In genomic region chr6:90472079-90472478, GRCm38 (mm10) we compare ENCODE assay signal across 29 mouse cellular contexts. TPM values are rescaled to one million over a fixed set of nuclear protein-coding genes. Genes with fewer than 3 reads are reported as not detected.
DNase-seq lines count a peak whose midpoint lies in the region; ATAC-seq and TF ChIP-seq lines count a peak whose summit lies in the region.
"Had no signal": no experiment of that assay in that cellular context is flagged by ENCODE, and none has a peak within 500 bp of the region (broad histone marks: within the 10 kb centered on the region; RNA-seq: fewer than 3 reads in every experiment).

No protein-coding gene starts in this region.

- H3K9me3 ChIP-seq in heart, embryonic 10.5 days, result no peaks in the 10 kb centered on the region
- no peaks in the 10 kb centered on the region for H3K9me3 ChIP-seq in limb, embryonic 15.5 days
- H3K9me3 ChIP-seq in limb, embryonic 10.5 days (replicated peaks), result no peaks in the 10 kb centered on the region
- H3K9me3 ChIP-seq: embryonic facial prominence, embryonic 10.5 days; embryonic facial prominence, embryonic 15.5 days; forebrain, embryonic 12.5 days; G1E; kidney, embryonic 15.5 days; liver, embryonic 13.5 days; midbrain, embryonic 10.5 days; neural tube, embryonic 12.5 days had no signal

- WGBS in heart, embryonic 10.5 days, result 54% methylated on average over 4 of the region's 4 CpGs
- WGBS in limb, embryonic 15.5 days, result 62% methylated on average over 4 of the region's 4 CpGs
- WGBS in limb, embryonic 10.5 days, result 65% methylated on average over 4 of the region's 4 CpGs

- no peak for TF ChIP-seq CTCF in gastrocnemius, adult 2 months (IDR thresholded peaks at IDR 0.05)
- no peak for TF ChIP-seq CTCF in testis, adult 2 months (IDR thresholded peaks at IDR 0.05; ENCODE audit: control insufficient read depth, insufficient read depth, insufficient replicate concordance, low read depth, low read length)

- H3K9ac ChIP-seq in limb, embryonic 15.5 days, result no peak overlapping the region
- H3K9ac ChIP-seq: embryonic facial prominence, embryonic 15.5 days; forebrain, embryonic 12.5 days; forebrain, postnatal 0 days; hindbrain, embryonic 14.5 days; kidney, embryonic 15.5 days; liver, embryonic 13.5 days; neural tube, embryonic 12.5 days had no signal

- no peak for TF ChIP-seq POLR2A in testis, adult 2 months (IDR thresholded peaks at IDR 0.05; ENCODE audit: control insufficient read depth, low read depth, low read length)

- H3K27ac ChIP-seq in gastrocnemius, adult 2 months, result peak overlapping the region; percentile 100
- H3K27ac ChIP-seq in heart, embryonic 10.5 days, result 0 out of 2 replicates have a peak overlapping the region, but pooled peaks have one; percentile 6
- H3K27ac ChIP-seq in limb, embryonic 15.5 days, result peak overlapping the region; percentile 83
- H3K27ac ChIP-seq in limb, embryonic 10.5 days, result no peak overlapping the region
- H3K27ac ChIP-seq in testis, adult 2 months (ENCODE audit: control insufficient read depth, insufficient read depth, low read depth, low read length), result peak overlapping the region; percentile 50; the same call in 1 of the 2 replicates
- H3K27ac ChIP-seq: forebrain, embryonic 12.5 days; hindbrain, embryonic 14.5 days; liver, embryonic 13.5 days; midbrain, embryonic 10.5 days; neural tube, embryonic 12.5 days had no signal

- H3K27me3 ChIP-seq in heart, embryonic 10.5 days (ENCODE audit: insufficient read depth, poor library complexity, severe bottlenecking), result no peaks in the 10 kb centered on the region; the same call in 1 of the 2 replicates
- no peaks in the 10 kb centered on the region for H3K27me3 ChIP-seq in limb, embryonic 15.5 days
- H3K27me3 ChIP-seq in limb, embryonic 10.5 days (ENCODE audit: low read depth, poor library complexity, severe bottlenecking), result no peaks in the 10 kb centered on the region
- no peaks in the 10 kb centered on the region for H3K27me3 ChIP-seq in testis, adult 2 months (ENCODE audit: control insufficient read depth, insufficient read depth, low read length)
- H3K27me3 ChIP-seq: embryonic facial prominence, embryonic 15.5 days; forebrain, embryonic 12.5 days; kidney, embryonic 15.5 days; liver, embryonic 13.5 days; neural tube, embryonic 12.5 days had no signal

- no peak overlapping the region for H3K4me2 ChIP-seq in limb, embryonic 15.5 days
- H3K4me2 ChIP-seq: embryonic facial prominence, embryonic 15.5 days; forebrain, embryonic 12.5 days; hindbrain, embryonic 14.5 days; kidney, embryonic 15.5 days; liver, embryonic 13.5 days; neural tube, embryonic 12.5 days had no signal

- H3K4me3 ChIP-seq in gastrocnemius, adult 2 months, result peak overlapping the region; percentile 51
- no peak overlapping the region for H3K4me3 ChIP-seq in heart, embryonic 10.5 days
- no peak overlapping the region for H3K4me3 ChIP-seq in limb, embryonic 15.5 days
- H3K4me3 ChIP-seq in limb, embryonic 10.5 days, result no peak overlapping the region
- H3K4me3 ChIP-seq in testis, adult 2 months (ENCODE audit: control insufficient read depth, low read depth, low read length), result no peak overlapping the region
- H3K4me3 ChIP-seq: embryonic facial prominence, embryonic 10.5 days; embryonic facial prominence, embryonic 15.5 days; forebrain, embryonic 12.5 days; kidney, embryonic 15.5 days; liver, embryonic 13.5 days; midbrain, embryonic 10.5 days; myocyte; neural tube, embryonic 12.5 days had no signal

- intact Hi-C loops in gastrocnemius, adult 2 months (cut with DNase I), result loop anchor here (2.0 kb wide), 1 partner anchor 35 kb away; no protein-coding TSS in a partner anchor
- intact Hi-C loops in gastrocnemius, postnatal 14 days (cut with DNase I; ENCODE audit: low total_unique reads), result no loop called here
- intact Hi-C loops in heart, postnatal 10 days (cut with DNase I), result loop anchor here (2.0 to 10.0 kb wide), 2 partner anchors 31 to 253 kb away; no protein-coding TSS in a partner anchor

- peaks cover 21% of the 10 kb centered on the region for H3K36me3 ChIP-seq in heart, embryonic 10.5 days
- H3K36me3 ChIP-seq in limb, embryonic 15.5 days, result peaks cover 9% of the 10 kb centered on the region; the same call in 1 of the 2 replicates
- 0 out of 2 replicates have a peak, but pooled peaks cover 8% of the 10 kb centered on the region for H3K36me3 ChIP-seq in limb, embryonic 10.5 days
- no peaks in the 10 kb centered on the region for H3K36me3 ChIP-seq in testis, adult 2 months (ENCODE audit: control insufficient read depth, insufficient read depth, low read length)
- H3K36me3 ChIP-seq: embryonic facial prominence, embryonic 15.5 days; forebrain, embryonic 12.5 days; G1E; liver, embryonic 13.5 days; neural tube, embryonic 12.5 days had no signal

- H3K4me1 ChIP-seq in heart, embryonic 10.5 days, result peaks cover 28% of the 10 kb centered on the region
- H3K4me1 ChIP-seq in limb, embryonic 15.5 days, result peaks cover 34% of the 10 kb centered on the region
- H3K4me1 ChIP-seq in limb, embryonic 10.5 days, result peaks cover 24% of the 10 kb centered on the region
- no peaks in the 10 kb centered on the region; the same call in 1 of the 2 replicates for H3K4me1 ChIP-seq in testis, adult 2 months (ENCODE audit: control insufficient read depth, insufficient read depth, low read length)
- H3K4me1 ChIP-seq: forebrain, embryonic 12.5 days had no signal

- DNase-seq in gastrocnemius, adult 2 months, result peak; percentile 68
- DNase-seq in gastrocnemius, postnatal 14 days, result no peak
- DNase-seq in heart, embryonic 10.5 days (ENCODE audit: low spot score), result no peak
- no peak for DNase-seq in heart, postnatal 10 days
- DNase-seq in limb, embryonic 10.5 days (ENCODE audit: low spot score), result no peak
- no peak for DNase-seq in testis, postnatal 14 days (ENCODE audit: low spot score)
- DNase-seq: adrenal gland, adult 8-10 months; cerebellum, adult 2 months; cerebellum, postnatal 25 days; forebrain, postnatal 0 days; liver, embryonic 13.5 days; lung, adult 2 months; right cerebral cortex, adult 18-20 months; thymus, postnatal 4 days had no signal

- no peak for ATAC-seq in limb, embryonic 15.5 days (ENCODE audit: insufficient number of reproducible peaks, low FRiP score, low TSS enrichment, low read depth)
- ATAC-seq: midbrain, embryonic 16.5 days had no signal

RNA-seq across cellular contexts. Expression of gene Klf15, which starts 9.7 kb away (rescaled TPM):
- 10 to 100 TPM; 54.4 to 64.4 TPM for total RNA-seq in gastrocnemius, adult 2 months (2021)
- 10 to 100 TPM; 15.2 to 39.8 TPM for total RNA-seq in gastrocnemius, postnatal 14 days (2021)
- polyA plus RNA-seq in heart, embryonic 10.5 days (2016; fragmentation: Nextera tagmentation; extraction: Ambion mirVana), result 7.9 and 11.5 TPM in 2 replicates
- total RNA-seq in heart, postnatal 10 days (2021), result 10 to 100 TPM; 15.6 to 38.7 TPM
- polyA plus RNA-seq in limb, embryonic 15.5 days (2015; fragmentation: Nextera tagmentation; extraction: Ambion mirVana), result 5.9 and 6.0 TPM in 2 replicates
- 4.3 and 7.5 TPM in 2 replicates for polyA plus RNA-seq in limb, embryonic 10.5 days (2016; fragmentation: Nextera tagmentation; extraction: Ambion mirVana)
- 7.6 and 7.7 TPM in 2 replicates for polyA plus RNA-seq in testis, adult 2 months (2012; rRNA removed)
- total RNA-seq: hematopoietic stem cell, adult 5-6 weeks had no signal
- polyA plus RNA-seq: G1E had no signal

RNA-seq across cellular contexts. Expression of gene Aldh1l1, which starts 14.1 kb away (rescaled TPM):
- total RNA-seq in gastrocnemius, adult 2 months (2021), result 1 to 10 TPM; 3.6 to 5.3 TPM
- 1 to 10 TPM; 3.0 to 6.8 TPM for total RNA-seq in gastrocnemius, postnatal 14 days (2021)
- 0.93 and 1.3 TPM in 2 replicates for polyA plus RNA-seq in heart, embryonic 10.5 days (2016; fragmentation: Nextera tagmentation; extraction: Ambion mirVana)
- total RNA-seq in heart, postnatal 10 days (2021), result 1 to 10 TPM; 1.0 to 2.2 TPM
- 1.9 and 2.7 TPM in 2 replicates for polyA plus RNA-seq in limb, embryonic 15.5 days (2015; fragmentation: Nextera tagmentation; extraction: Ambion mirVana)
- 1.6 and 1.7 TPM in 2 replicates for polyA plus RNA-seq in limb, embryonic 10.5 days (2016; fragmentation: Nextera tagmentation; extraction: Ambion mirVana)
- 7.2 and 9.6 TPM in 2 replicates for polyA plus RNA-seq in testis, adult 2 months (2012; rRNA removed)
- polyA plus RNA-seq: G1E had no signal

RNA-seq across cellular contexts. Expression of gene Cfap100, which starts 43.5 kb away (rescaled TPM):
- total RNA-seq in gastrocnemius, adult 2 months (2021), result under 1 TPM; 0.11 to 0.13 TPM
- total RNA-seq in gastrocnemius, postnatal 14 days (2021), result under 1 TPM; 0.29 to 0.84 TPM
- 0.12 TPM in 1 of 2 replicates, not detected in the other for polyA plus RNA-seq in heart, embryonic 10.5 days (2016; fragmentation: Nextera tagmentation; extraction: Ambion mirVana)
- under 1 TPM in 1 of 2 experiments, not detected in 1; 0.41 TPM for total RNA-seq in heart, postnatal 10 days (2021)
- polyA plus RNA-seq in limb, embryonic 15.5 days (2015; fragmentation: Nextera tagmentation; extraction: Ambion mirVana), result 0.44 and 1.0 TPM in 2 replicates
- polyA plus RNA-seq in limb, embryonic 10.5 days (2016; fragmentation: Nextera tagmentation; extraction: Ambion mirVana), result 0.30 and 0.64 TPM in 2 replicates
- polyA plus RNA-seq in testis, adult 2 months (2012; rRNA removed), result 51.7 and 65.0 TPM in 2 replicates
- total RNA-seq: hematopoietic stem cell, adult 5-6 weeks; megakaryocyte progenitor cell, adult 5-6 weeks had no signal
- polyA plus RNA-seq: G1E; liver, embryonic 13.5 days; spleen, adult 2 months had no signal

Comparison
In these comparisons a context has a peak if more than half of its experiments do, and no peak if none do; other contexts are left out.
1. RNA of gene Cfap100, which starts 43.5 kb away (polyA plus RNA-seq): 51.7 to 65.0 TPM in testis, adult 2 months; 0.30 to 0.64 TPM in limb, embryonic 10.5 days, 0.44 to 1.0 TPM in limb, embryonic 15.5 days and 0.12 TPM in heart, embryonic 10.5 days; every median in the first group is over 10 times any median in the second.